ENCODE assay signal across 7 mouse cellular contexts in the genomic region with DNA sequence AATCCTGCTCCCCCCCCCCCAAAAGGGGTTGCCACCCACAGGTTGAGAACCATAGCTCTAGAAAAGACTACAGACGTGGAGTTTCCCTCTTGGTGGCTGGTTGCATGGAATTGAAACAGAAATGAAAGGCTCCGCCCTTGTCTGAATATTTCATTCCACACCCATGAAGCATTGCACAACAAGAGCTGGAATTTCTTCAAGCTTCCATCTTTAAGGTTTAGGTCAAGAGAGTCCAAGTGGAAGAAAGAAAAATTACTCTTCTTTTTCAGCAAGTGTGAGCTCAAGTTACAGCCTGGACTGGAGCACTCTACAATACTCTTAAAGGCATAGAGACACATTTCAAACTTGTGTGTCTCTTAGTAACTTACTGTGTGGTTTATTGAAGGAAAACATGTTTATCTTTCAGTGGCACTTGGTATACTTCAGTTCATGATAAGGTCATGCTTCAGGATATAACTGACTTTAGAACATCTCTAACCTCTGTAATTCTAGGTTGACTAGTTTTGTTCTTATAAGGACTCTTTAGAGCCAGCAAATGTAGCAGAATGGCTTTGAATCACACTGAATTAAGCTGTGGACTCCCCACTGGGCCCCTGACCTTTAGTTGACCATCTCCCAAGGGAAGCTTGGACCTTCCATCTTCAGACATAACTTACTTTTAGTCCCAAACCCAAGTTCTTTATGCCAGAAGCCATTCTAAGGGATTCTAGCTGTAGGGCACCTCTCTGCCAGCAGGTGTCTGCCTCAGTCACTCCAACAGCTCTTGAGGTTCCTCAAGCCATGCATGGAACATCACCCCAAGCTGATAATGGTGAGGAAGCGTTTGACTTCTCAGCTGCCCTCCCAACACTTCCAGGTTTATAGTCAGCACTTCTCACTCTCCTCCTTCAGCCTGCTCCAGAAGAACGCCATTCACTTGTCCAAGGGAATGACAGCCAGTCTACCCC. TPM values are rescaled to one million over a fixed set of nuclear protein-coding genes. Genes with fewer than 3 reads are reported as not detected.
A peak's percentile ranks its signal among the peaks of the same experiment; 100 is the strongest.
DNase-seq lines count a peak whose midpoint lies in the region; ATAC-seq lines count a peak whose summit lies in the region.

No protein-coding gene starts in this region.

- ATAC-seq in midbrain, embryonic 15.5 days (replicated peaks): no peak
- no peak for ATAC-seq in midbrain, embryonic 11.5 days (ENCODE audit: low FRiP score)
- peak; percentile 26 for ATAC-seq in common myeloid progenitor, adult 5-6 weeks (replicated peaks; ENCODE audit: low read depth, poor library complexity, severe bottlenecking)

- H3K9me3 ChIP-seq in midbrain, embryonic 15.5 days: no peaks in the 10 kb centered on the region
- H3K9me3 ChIP-seq in midbrain, embryonic 11.5 days (ENCODE audit: control insufficient read depth, low read length): no peaks in the 10 kb centered on the region

- H3K27me3 ChIP-seq in midbrain, embryonic 15.5 days (replicated peaks): no peaks in the 10 kb centered on the region
- no peaks in the 10 kb centered on the region for H3K27me3 ChIP-seq in midbrain, embryonic 11.5 days (ENCODE audit: control insufficient read depth, insufficient read depth, low read length)

- no peak overlapping the region for H3K9ac ChIP-seq in midbrain, embryonic 15.5 days
- no peak overlapping the region for H3K9ac ChIP-seq in midbrain, embryonic 11.5 days (ENCODE audit: low read length)

- H3K27ac ChIP-seq in midbrain, embryonic 15.5 days: no peak overlapping the region
- H3K27ac ChIP-seq in midbrain, embryonic 11.5 days (ENCODE audit: low read depth, low read length): no peak overlapping the region

- no peak overlapping the region for H3K4me3 ChIP-seq in midbrain, embryonic 15.5 days
- no peak overlapping the region for H3K4me3 ChIP-seq in midbrain, embryonic 11.5 days (ENCODE audit: low read depth, low read length)

- 88% methylated on average over 4 of the region's 4 CpGs for WGBS in midbrain, embryonic 15.5 days
- WGBS in midbrain, embryonic 11.5 days: 86% methylated on average over 4 of the region's 4 CpGs

- peaks cover 8% of the 10 kb centered on the region; the same call in 1 of the 2 replicates for H3K4me1 ChIP-seq in midbrain, embryonic 15.5 days
- peaks cover 11% of the 10 kb centered on the region for H3K4me1 ChIP-seq in midbrain, embryonic 11.5 days (ENCODE audit: control insufficient read depth, insufficient read depth, low read length)

- no peak for DNase-seq in midbrain, embryonic 11.5 days (ENCODE audit: low spot score, missing footprints)
- DNase-seq in induced T-regulatory cell, adult 2 months (ENCODE audit: low read depth): peak; percentile 68
- peak; percentile 91 for DNase-seq in lung, postnatal 36 days
- DNase-seq in left cerebral cortex, adult 11 months (ENCODE audit: low spot score): no peak
- no peak for DNase-seq in frontal cortex, postnatal 25 days (ENCODE audit: low spot score in 2 of 2)

- no peaks in the 10 kb centered on the region for H3K36me3 ChIP-seq in midbrain, embryonic 15.5 days (replicated peaks)
- no peaks in the 10 kb centered on the region for H3K36me3 ChIP-seq in midbrain, embryonic 11.5 days (ENCODE audit: control insufficient read depth, insufficient read depth, low read length)

- peak overlapping the region; percentile 57; the same call in 1 of the 2 replicates for H3K4me2 ChIP-seq in midbrain, embryonic 15.5 days
- no peak overlapping the region for H3K4me2 ChIP-seq in midbrain, embryonic 11.5 days

RNA-seq across cellular contexts. Expression of a gene that starts 58.8 kb away (rescaled TPM):
- 131 and 134 TPM in 2 replicates for polyA plus RNA-seq in midbrain, embryonic 15.5 days (2015; fragmentation: Nextera tagmentation; extraction: Ambion mirVana)
- 57.8 and 63.5 TPM in 2 replicates for polyA plus RNA-seq in midbrain, embryonic 11.5 days (2014; fragmentation: Nextera tagmentation; extraction: Ambion mirVana)
- total RNA-seq in common myeloid progenitor, adult 5-6 weeks (2017): 237 and 246 TPM in 2 replicates

Comparison
In these comparisons a context has a peak if more than half of its experiments do, and no peak if none do; other contexts are left out.
1. DNase-seq: peak in induced T-regulatory cell, adult 2 months (single experiment) and lung, postnatal 36 days (single experiment); none in midbrain, embryonic 11.5 days (single experiment), left cerebral cortex, adult 11 months (single experiment) and frontal cortex, postnatal 25 days (0 of 2).